Mouse (Mus musculus) liver, embryonic 16.5 days (tissue): ENCODE data around the gene Ptprn2. TPM values are rescaled to one million over a fixed set of nuclear protein-coding genes. Genes with fewer than 3 reads are reported as not detected.

Source experiments
- ATAC-seq: fragments of 200-750 bp; cut with Nextera tagmentation; 2 replicates; pipeline ENCODE4 v1.8.0; 2017; ENCODE audit warnings: low read depth, mild to moderate bottlenecking, moderate number of reproducible peaks, moderate library complexity
- H3K27ac ChIP-seq: fragments of 300-500 bp; sonication (generic); 2 replicates; pipeline ENCODE4 v1.5.1; 2014; ENCODE audit warnings: mild to moderate bottlenecking, low read length
- H3K27me3 ChIP-seq: fragments of 300-500 bp; sonication (generic); 2 replicates; pipeline ENCODE4 v1.6.1; 2014; ENCODE audit warnings: low read depth, low read length, mixed read lengths; ENCODE audit not compliant: control insufficient read depth, insufficient read depth
- H3K36me3 ChIP-seq: fragments of 300-500 bp; sonication (generic); 2 replicates; pipeline ENCODE4 v1.6.1; 2014; ENCODE audit warnings: mild to moderate bottlenecking; ENCODE audit not compliant: control insufficient read depth, insufficient read depth
- H3K4me1 ChIP-seq: fragments of 300-500 bp; sonication (generic); 2 replicates; pipeline ENCODE4 v1.6.1; 2014; ENCODE audit warnings: low read depth, low read length, mixed read lengths; ENCODE audit not compliant: control insufficient read depth
- H3K4me2 ChIP-seq: fragments of 300-500 bp; sonication (generic); 2 replicates; pipeline ENCODE4 v1.6.1; 2014; ENCODE audit warnings: low read depth, low read length, mixed read lengths
- H3K4me3 ChIP-seq: fragments of 300-500 bp; sonication (generic); 2 replicates; pipeline ENCODE4 v1.5.1; 2014; ENCODE audit warnings: low read depth, mild to moderate bottlenecking, low read length
- H3K9ac ChIP-seq: fragments of 300-500 bp; sonication (generic); 2 replicates; pipeline ENCODE4 v1.6.1; 2014; ENCODE audit warnings: low read depth, low read length
- H3K9me3 ChIP-seq: fragments of 300-500 bp; sonication (generic); replicated peaks from 2 replicates; pipeline ENCODE4 v1.6.1; 2016; ENCODE audit warnings: low read length; ENCODE audit not compliant: control insufficient read depth
- WGBS: fragments of 180-500 bp; shearing (Covaris S2); extraction: QIAGEN DNeasy Blood & Tissue Kit; methylation state at CpG from one replicate; pipeline ENCODE4 v1.1.7; 2014; ENCODE audit not compliant: insufficient replicate concordance; 5-methylcytosine and 5-hydroxymethylcytosine counted together
- polyA plus RNA-seq: library from polyadenylated mRNA; unstranded; fragments of >200 nt; fragmentation: Nextera tagmentation; extraction: Ambion mirVana; gene quantifications from 2 replicates; pipeline ENCODE4 v1.2.1, GENCODE M21; 2015

Ptprn2 gene
- polyA plus RNA-seq, 1 experiment from 2014 or later: 0.07 TPM

DNA sequence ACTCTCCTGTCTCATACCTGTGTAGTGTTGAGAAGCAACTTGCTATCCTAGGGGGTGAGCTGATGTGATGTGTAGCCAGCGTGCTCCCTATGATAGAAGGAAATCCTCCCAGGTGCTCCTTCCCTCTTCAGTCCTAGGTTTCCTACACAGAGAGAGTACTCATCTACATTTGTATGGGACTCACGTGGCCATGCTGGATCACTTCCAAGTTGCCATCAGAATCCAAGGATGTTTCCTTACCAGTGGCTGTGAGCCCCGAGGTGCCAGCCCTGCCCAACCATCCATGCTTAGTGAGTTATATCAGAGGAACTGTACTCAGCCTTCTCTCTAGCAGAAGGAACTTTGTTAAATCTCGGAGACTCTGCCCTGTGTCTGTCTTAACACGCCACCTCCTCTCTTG lies 729.4 kb downstream of the Ptprn2 start:
- no peak overlapping the region for H3K9ac ChIP-seq
- H3K4me1 ChIP-seq: no peaks in the 10 kb centered on the region
- H3K27ac ChIP-seq: no peak overlapping the region
- no peaks in the 10 kb centered on the region for H3K9me3 ChIP-seq
- no peak for ATAC-seq
- H3K27me3 ChIP-seq: no peaks in the 10 kb centered on the region
- WGBS: 53% methylated on average over 5 of the region's 5 CpGs
- no peaks in the 10 kb centered on the region for H3K36me3 ChIP-seq
- H3K4me3 ChIP-seq: no peak overlapping the region
- H3K4me2 ChIP-seq: no peak overlapping the region

DNA sequence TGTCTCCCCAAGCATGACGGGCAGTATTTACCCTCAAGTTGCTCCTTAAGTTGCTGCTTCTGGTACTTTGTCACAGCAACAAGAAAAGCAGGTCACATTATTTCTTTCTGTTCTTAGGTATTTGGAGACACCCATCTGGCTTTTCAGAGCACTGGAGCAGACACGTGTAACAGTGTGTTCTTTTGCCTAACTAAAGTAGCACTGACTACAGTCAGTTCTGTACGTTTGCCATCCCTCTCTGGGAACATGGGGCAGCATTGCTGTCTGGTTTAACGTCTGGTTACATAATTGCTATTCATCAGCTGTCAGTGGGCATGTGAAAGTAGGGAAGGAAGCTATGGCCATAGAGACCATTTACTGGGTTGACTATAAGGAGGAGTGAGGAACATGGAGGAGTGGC lies 736.4 kb downstream of the Ptprn2 start:
- no peak for ATAC-seq

DNA sequence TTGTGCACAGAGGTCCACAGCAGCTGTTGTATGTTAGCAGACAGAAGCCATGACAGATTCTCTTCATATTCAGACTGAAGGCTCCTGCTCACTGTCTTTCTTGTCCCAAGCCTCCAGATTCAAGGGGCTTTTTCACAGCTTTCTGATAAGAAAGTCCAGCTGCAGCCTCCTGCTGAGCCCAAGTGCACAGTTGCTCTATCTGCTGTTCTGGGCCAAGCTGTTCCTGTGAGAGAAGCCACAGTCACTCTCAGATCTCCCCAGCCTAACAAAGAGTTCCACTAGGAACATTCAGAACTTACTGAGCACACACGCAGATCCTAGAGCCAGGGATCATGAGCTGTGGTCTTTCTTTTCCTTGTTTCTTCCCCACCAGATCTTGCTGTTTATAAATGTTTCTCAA lies 738.5 kb downstream of the Ptprn2 start:
- Histone ChIP-seq H3K27ac (no peak overlapping the region), H3K4me3 (no peak overlapping the region), H3K9ac (no peak overlapping the region), H3K36me3 (no peaks in the 10 kb centered on the region), H3K27me3 (no peaks in the 10 kb centered on the region), H3K4me2 (no peak overlapping the region), H3K9me3 (no peaks in the 10 kb centered on the region), H3K4me1 (no peaks in the 10 kb centered on the region)
- 58% methylated on average over 1 of the region's 1 CpGs for WGBS
- ATAC-seq: no peak

More for the DNA sequence above, 736.4 kb downstream of the Ptprn2 start:
- Histone ChIP-seq H3K27me3 (no peaks in the 10 kb centered on the region), H3K4me3 (no peak overlapping the region), H3K9ac (no peak overlapping the region), H3K27ac (no peak overlapping the region), H3K4me2 (no peak overlapping the region), H3K36me3 (no peaks in the 10 kb centered on the region), H3K4me1 (no peaks in the 10 kb centered on the region), H3K9me3 (no peaks in the 10 kb centered on the region)
- 53% methylated on average over 4 of the region's 4 CpGs for WGBS

DNA sequence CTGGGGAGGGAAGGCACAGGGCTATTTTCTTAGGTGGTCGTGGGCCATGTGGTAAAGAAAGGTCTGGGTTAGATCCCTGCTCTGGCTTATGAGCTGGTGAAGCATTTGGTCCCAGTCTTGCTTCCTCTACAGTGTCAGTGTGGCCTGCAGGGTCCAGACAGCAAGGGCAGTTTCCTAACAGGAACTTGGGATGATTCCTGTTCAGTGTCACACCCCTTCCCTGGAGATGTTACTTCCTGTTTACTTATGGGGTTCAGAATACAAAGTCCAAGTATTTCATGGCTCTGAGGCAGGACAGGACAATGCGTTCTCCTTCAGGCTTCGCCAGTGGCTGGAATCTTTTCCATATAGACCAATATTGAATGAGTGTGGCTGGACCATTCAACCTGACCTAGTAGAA lies 741.7 kb downstream of the Ptprn2 start:
- ATAC-seq: no peak

DNA sequence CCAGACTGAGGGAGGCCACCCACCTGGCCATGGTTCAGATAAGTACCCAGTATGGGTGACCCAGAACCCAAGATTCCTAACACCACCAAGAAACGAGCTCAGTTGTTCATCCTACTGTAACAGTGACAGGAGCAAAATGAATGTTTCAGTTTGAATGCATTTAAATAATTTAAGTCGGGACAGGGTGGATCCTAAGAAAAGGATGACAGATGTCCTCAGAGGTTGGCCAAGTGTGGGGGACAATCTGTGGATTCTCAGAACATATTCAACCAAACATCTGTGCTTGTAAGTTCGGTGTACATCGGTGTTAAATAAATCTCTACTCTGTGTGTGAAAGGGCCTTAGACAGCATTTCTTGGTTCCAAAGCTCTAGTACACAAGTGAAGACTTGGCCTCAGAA lies 743.9 kb downstream of the Ptprn2 start:
- Histone ChIP-seq H3K27ac (no peak overlapping the region), H3K4me3 (no peak overlapping the region), H3K27me3 (no peaks in the 10 kb centered on the region), H3K36me3 (no peaks in the 10 kb centered on the region), H3K9me3 (no peaks in the 10 kb centered on the region), H3K4me2 (no peak overlapping the region), H3K9ac (no peak overlapping the region), H3K4me1 (no peaks in the 10 kb centered on the region)
- ATAC-seq: no peak
- WGBS: 64% methylated on average over 4 of the region's 4 CpGs

More for the DNA sequence above, 741.7 kb downstream of the Ptprn2 start:
- no peak overlapping the region for H3K27ac ChIP-seq
- H3K9ac ChIP-seq: no peak overlapping the region
- H3K36me3 ChIP-seq: no peaks in the 10 kb centered on the region
- H3K4me2 ChIP-seq: no peak overlapping the region
- no peaks in the 10 kb centered on the region for H3K9me3 ChIP-seq
- 42% methylated on average over 3 of the region's 3 CpGs for WGBS
- H3K4me3 ChIP-seq: no peak overlapping the region
- H3K27me3 ChIP-seq: no peaks in the 10 kb centered on the region
- H3K4me1 ChIP-seq: no peaks in the 10 kb centered on the region

DNA sequence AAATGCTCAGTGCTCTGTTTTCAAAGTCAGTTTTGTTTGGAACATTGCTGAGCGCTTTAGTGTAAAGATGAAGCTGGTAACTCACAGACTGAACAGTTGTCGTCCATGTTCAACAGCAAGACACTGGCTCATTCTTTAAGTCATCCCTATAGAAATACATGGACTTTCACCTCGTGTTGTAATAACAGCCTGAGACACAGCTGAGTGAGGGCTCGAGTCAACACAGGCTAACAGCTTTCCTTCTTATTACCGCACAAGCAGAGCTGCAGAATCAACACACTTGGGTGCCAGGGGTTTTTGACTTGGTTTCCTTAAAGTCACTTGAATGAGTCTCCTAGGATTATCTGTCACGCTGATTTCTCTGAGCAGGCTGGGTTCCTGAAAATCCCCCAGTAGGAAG lies 744.8 kb downstream of the Ptprn2 start:
- H3K4me2 ChIP-seq: no peak overlapping the region
- no peak overlapping the region for H3K27ac ChIP-seq
- no peaks in the 10 kb centered on the region for H3K9me3 ChIP-seq
- no peaks in the 10 kb centered on the region for H3K4me1 ChIP-seq
- H3K9ac ChIP-seq: no peak overlapping the region
- no peak for ATAC-seq
- no peaks in the 10 kb centered on the region for H3K36me3 ChIP-seq
- 62% methylated on average over 6 of the region's 6 CpGs for whole genome bisulfite sequencing
- H3K4me3 ChIP-seq: no peak overlapping the region
- no peaks in the 10 kb centered on the region for H3K27me3 ChIP-seq

DNA sequence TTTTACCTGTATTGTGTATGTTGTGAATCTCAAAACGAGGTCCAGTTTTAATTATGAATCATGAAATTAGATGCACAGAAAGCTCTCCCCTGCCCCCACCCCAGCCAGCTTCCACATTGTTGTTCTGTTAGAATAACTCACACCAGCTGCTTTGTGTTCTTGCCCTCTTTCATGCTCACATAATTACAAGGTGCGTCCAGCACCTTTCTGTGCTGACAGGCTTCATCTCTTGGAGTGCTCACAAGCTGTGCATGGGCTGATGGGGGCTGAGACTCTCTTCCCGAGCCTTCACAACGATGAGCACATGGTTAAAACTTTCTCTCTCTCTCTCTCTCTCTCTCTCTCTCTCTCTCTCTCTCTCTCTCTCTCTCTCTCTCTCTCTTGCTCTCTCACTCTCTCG lies 746.3 kb downstream of the Ptprn2 start:
- H3K4me3 ChIP-seq: no peak overlapping the region
- ATAC-seq: no peak
- no peak overlapping the region for H3K9ac ChIP-seq
- H3K36me3 ChIP-seq: no peaks in the 10 kb centered on the region
- no peak overlapping the region for H3K4me2 ChIP-seq
- H3K27ac ChIP-seq: no peak overlapping the region
- no peaks in the 10 kb centered on the region for H3K27me3 ChIP-seq
- H3K4me1 ChIP-seq: no peaks in the 10 kb centered on the region
- H3K9me3 ChIP-seq: no peaks in the 10 kb centered on the region
- 56% methylated on average over 5 of the region's 5 CpGs for WGBS

DNA sequence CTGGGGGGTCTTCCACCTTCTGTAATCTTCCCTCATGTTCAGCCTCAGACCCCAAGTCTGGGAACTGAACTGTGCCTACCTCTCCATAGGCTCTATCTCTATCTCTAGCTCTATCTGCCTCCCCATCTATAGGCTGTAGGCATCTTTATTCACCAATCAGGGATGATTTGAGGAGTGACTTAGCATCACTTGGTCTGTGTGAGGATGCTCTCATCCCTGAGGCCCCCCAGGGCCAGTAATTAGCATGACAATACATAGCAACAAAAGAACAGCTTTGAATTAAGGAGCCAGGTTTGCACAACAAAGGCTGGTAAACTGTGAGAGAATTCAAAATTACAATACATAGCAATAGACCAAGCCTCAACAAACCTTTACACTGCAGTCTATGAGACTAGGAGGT lies 749.6 kb downstream of the Ptprn2 start:
- H3K4me1 ChIP-seq: no peaks in the 10 kb centered on the region
- no peak overlapping the region for H3K9ac ChIP-seq
- H3K27ac ChIP-seq: no peak overlapping the region
- H3K27me3 ChIP-seq: no peaks in the 10 kb centered on the region
- no peak overlapping the region for H3K4me2 ChIP-seq
- no peak overlapping the region for H3K4me3 ChIP-seq
- ATAC-seq: no peak
- H3K9me3 ChIP-seq: no peaks in the 10 kb centered on the region
- no peaks in the 10 kb centered on the region for H3K36me3 ChIP-seq

DNA sequence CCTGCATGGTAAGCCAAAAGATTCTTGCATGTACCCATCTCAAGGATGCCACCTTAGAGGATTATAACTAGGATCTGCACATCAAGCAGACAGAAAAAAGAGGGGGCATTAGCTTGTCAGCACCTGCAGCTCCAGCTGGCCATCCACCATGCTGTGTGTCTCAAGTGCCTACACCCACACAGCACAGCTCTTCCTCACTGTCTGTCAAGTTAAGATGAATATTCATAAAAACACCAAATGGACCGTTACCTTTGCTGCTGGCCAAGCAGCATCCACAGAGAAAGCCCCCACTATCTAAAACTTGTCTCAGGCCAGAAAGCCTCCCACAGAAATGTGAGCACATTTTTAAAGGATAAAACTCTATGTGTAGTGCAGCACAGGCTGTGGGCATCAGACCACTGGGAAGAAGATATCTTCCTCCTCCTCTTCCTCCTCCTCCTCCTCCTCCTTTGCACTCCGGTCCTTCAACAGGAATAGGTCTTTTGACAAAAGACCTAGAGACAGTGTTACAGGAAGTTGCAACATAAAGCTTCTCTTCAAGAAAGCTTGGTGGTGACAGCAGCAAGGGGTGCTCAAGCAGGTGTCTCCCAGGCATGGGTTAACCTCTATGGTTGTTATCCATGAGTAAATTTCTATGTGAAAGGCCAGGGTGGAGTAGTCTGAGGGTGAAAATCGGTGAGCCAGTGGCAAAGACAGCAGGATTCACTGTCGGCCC lies 750.7 kb downstream of the Ptprn2 start:
- no peaks in the 10 kb centered on the region for H3K27me3 ChIP-seq
- ATAC-seq: no peak
- WGBS: 49% methylated on average over 4 of the region's 4 CpGs
- H3K4me3 ChIP-seq: no peak overlapping the region
- no peaks in the 10 kb centered on the region for H3K4me1 ChIP-seq
- H3K9ac ChIP-seq: no peak overlapping the region
- no peaks in the 10 kb centered on the region for H3K36me3 ChIP-seq
- H3K4me2 ChIP-seq: no peak overlapping the region
- H3K9me3 ChIP-seq: no peaks in the 10 kb centered on the region
- H3K27ac ChIP-seq: no peak overlapping the region
